Mouse (Mus musculus) MEL (cell line): ENCODE results near the gene Zdhhc24. TPM values are rescaled to one million over a fixed set of nuclear protein-coding genes. Genes with fewer than 3 reads are reported as not detected.
A peak's percentile ranks its signal among the peaks of the same experiment; 100 is the strongest.

Experiments
- DNase-seq: peaks from one replicate; pipeline ENCODE4 v3.0.0; 2011; ENCODE audit warnings: low read depth, low spot score
- H3K27ac ChIP-seq: 2 replicates; pipeline ENCODE4 v1.5.1; 2012; ENCODE audit warnings: low read depth, mild to moderate bottlenecking, control low read depth, low read length, moderate library complexity; ENCODE audit not compliant: control insufficient read depth
- H3K27me3 ChIP-seq, 2 experiments: fragments of 150-350 bp in 1 of 2; sonication (generic) in 1 of 2; 2 replicates each; pipeline ENCODE4 v1.6.1; 2012; ENCODE audit warnings: low read length in 2 of 2, mild to moderate bottlenecking in 2 of 2, improper control_type of control experiment in 1 of 2, moderate library complexity in 1 of 2; ENCODE audit not compliant: insufficient read depth in 2 of 2, control insufficient read depth in 1 of 2
- H3K36me3 ChIP-seq, 2 experiments: 2 replicates each; pipeline ENCODE4 v1.6.1; 2012 to 2014; ENCODE audit warnings: low read length in 2 of 2, improper control_type of control experiment in 1 of 2, inconsistent platforms in 1 of 2, mild to moderate bottlenecking in 1 of 2; ENCODE audit not compliant: insufficient read depth in 2 of 2, control insufficient read depth in 1 of 2
- H3K4me1 ChIP-seq, 2 experiments: fragments of 150-350 bp in 1 of 2; sonication (generic) in 1 of 2; 2 replicates each; pipeline ENCODE4 v1.6.1; 2012; ENCODE audit warnings: low read length in 2 of 2, improper control_type of control experiment in 1 of 2, mild to moderate bottlenecking in 1 of 2; ENCODE audit not compliant: insufficient read depth in 2 of 2, control insufficient read depth in 1 of 2
- H3K4me3 ChIP-seq, 2 experiments: fragments of 150-350 bp in 1 of 2; sonication (generic) in 1 of 2; 2 replicates each; pipeline ENCODE4 v1.5.1; 2012; ENCODE audit warnings: low read depth in 2 of 2, low read length in 2 of 2, mild to moderate bottlenecking in 2 of 2, moderate library complexity in 2 of 2, control low read depth in 1 of 2, improper control_type of control experiment in 1 of 2; ENCODE audit not compliant: control insufficient read depth in 1 of 2, insufficient read depth in 1 of 2
- H3K79me2 ChIP-seq: 2 replicates; pipeline ENCODE4 v1.6.1; 2012; ENCODE audit warnings: mild to moderate bottlenecking, low read length, moderate library complexity; ENCODE audit not compliant: control insufficient read depth, poor library complexity, insufficient read depth
- H3K9ac ChIP-seq: 2 replicates; pipeline ENCODE4 v1.6.1; 2012; ENCODE audit warnings: low read depth, mild to moderate bottlenecking, control low read depth, low read length, moderate library complexity; ENCODE audit not compliant: control insufficient read depth, poor library complexity, severe bottlenecking
- H3K9me3 ChIP-seq: fragments of 150-350 bp; sonication (generic); replicated peaks from 2 replicates; pipeline ENCODE4 v1.6.1; 2012; ENCODE audit warnings: mild to moderate bottlenecking, low read length, improper control_type of control experiment, moderate library complexity; ENCODE audit not compliant: insufficient read depth
- BHLHE40 ChIP-seq: IDR thresholded peaks from 2 replicates; pipeline ENCODE4 v1.6.1; 2012; ENCODE audit warnings: low read depth, mild to moderate bottlenecking, inconsistent platforms, low read length, improper control_type of control experiment, borderline replicate concordance
- CHD1 ChIP-seq: IDR thresholded peaks from 2 replicates; pipeline ENCODE4 v1.6.1; 2012; ENCODE audit warnings: low read depth, mild to moderate bottlenecking, inconsistent platforms, low read length, improper control_type of control experiment
- CTCF ChIP-seq, 3 experiments: IDR thresholded peaks in 2 of 3; conservative IDR thresholded peaks in 1 of 3; 2 replicates each; pipeline ENCODE4 v1.5.1; 2011 to 2012; ENCODE audit warnings: low read length in 3 of 3, low read depth in 2 of 3, mild to moderate bottlenecking in 2 of 3, improper control_type of control experiment in 1 of 3, inconsistent platforms in 1 of 3, mixed read lengths in 1 of 3, moderate library complexity in 1 of 3; ENCODE audit not compliant: control insufficient read depth in 1 of 3, insufficient read depth in 1 of 3, poor library complexity in 1 of 3, severe bottlenecking in 1 of 3
- E2F4 ChIP-seq: IDR thresholded peaks from 2 replicates; pipeline ENCODE4 v1.6.1; 2011; ENCODE audit warnings: low read depth, low read length, improper control_type of control experiment, borderline replicate concordance
- ETS1 ChIP-seq: IDR thresholded peaks from 2 replicates; pipeline ENCODE4 v1.6.1; 2012; ENCODE audit warnings: low read depth, mild to moderate bottlenecking, inconsistent platforms, low read length, improper control_type of control experiment, moderate library complexity
- GABPA ChIP-seq: IDR thresholded peaks from 2 replicates; pipeline ENCODE4 v1.6.1; 2012; ENCODE audit warnings: low read depth, mild to moderate bottlenecking, inconsistent platforms, low read length, improper control_type of control experiment, moderate library complexity
- JUND ChIP-seq: IDR thresholded peaks from 2 replicates; pipeline ENCODE4 v1.6.1; 2011; ENCODE audit warnings: low read depth, mild to moderate bottlenecking, improper control_type of control experiment, low read length
- KAT2A ChIP-seq: conservative IDR thresholded peaks from 2 replicates; pipeline ENCODE4 v1.6.1; 2012; ENCODE audit warnings: low read depth, low read length, improper control_type of control experiment, inconsistent platforms
- MAFK ChIP-seq: IDR thresholded peaks from 2 replicates; pipeline ENCODE4 v1.6.1; 2011; ENCODE audit warnings: low read depth, mild to moderate bottlenecking, low read length, improper control_type of control experiment, borderline replicate concordance
- MAX ChIP-seq: IDR thresholded peaks from 2 replicates; pipeline ENCODE4 v1.6.1; 2011; ENCODE audit warnings: low read length, improper control_type of control experiment
- MAZ ChIP-seq: IDR thresholded peaks from 2 replicates; pipeline ENCODE4 v1.6.1; 2012; ENCODE audit warnings: low read depth, mild to moderate bottlenecking, inconsistent platforms, low read length, improper control_type of control experiment
- MEF2A ChIP-seq: IDR thresholded peaks from 2 replicates; pipeline ENCODE4 v1.6.1; 2014; ENCODE audit warnings: low read depth, mild to moderate bottlenecking, inconsistent platforms, low read length, improper control_type of control experiment; ENCODE audit not compliant: poor library complexity, insufficient replicate concordance, severe bottlenecking; ENCODE audit errors: extremely low read depth
- MXI1 ChIP-seq: IDR thresholded peaks from 2 replicates; pipeline ENCODE4 v1.6.1; 2011; ENCODE audit warnings: mild to moderate bottlenecking, low read depth, low read length, improper control_type of control experiment
- MYC ChIP-seq: IDR thresholded peaks from 2 replicates; pipeline ENCODE4 v1.6.1; 2011; ENCODE audit warnings: low read depth, mild to moderate bottlenecking, low read length, improper control_type of control experiment, moderate library complexity
- NRF1 ChIP-seq: IDR thresholded peaks from 2 replicates; pipeline ENCODE4 v1.6.1; 2014; ENCODE audit warnings: low read depth, mild to moderate bottlenecking, inconsistent platforms, low read length, improper control_type of control experiment, moderate library complexity; ENCODE audit not compliant: poor library complexity, insufficient read depth, severe bottlenecking
- POLR2A ChIP-seq, 2 experiments: IDR thresholded peaks; 2 replicates each; pipeline ENCODE4 v1.6.1; 2011 to 2012; ENCODE audit warnings: low read length in 2 of 2, mild to moderate bottlenecking in 2 of 2, control low read depth in 1 of 2, improper control_type of control experiment in 1 of 2, low read depth in 1 of 2, moderate library complexity in 1 of 2; ENCODE audit not compliant: control insufficient read depth in 1 of 2, insufficient read depth in 1 of 2, poor library complexity in 1 of 2
- POLR2AphosphoS5 ChIP-seq: IDR thresholded peaks from 2 replicates; pipeline ENCODE4 v1.6.1; 2012; ENCODE audit warnings: low read depth, borderline replicate concordance, mild to moderate bottlenecking, inconsistent platforms, low read length, moderate library complexity, mixed read lengths
- RAD21 ChIP-seq: IDR thresholded peaks from 2 replicates; pipeline ENCODE4 v1.6.1; 2011; ENCODE audit warnings: mild to moderate bottlenecking, low read depth, low read length, improper control_type of control experiment
- RCOR1 ChIP-seq: IDR thresholded peaks from 2 replicates; pipeline ENCODE4 v1.6.1; 2012; ENCODE audit warnings: low read depth, mild to moderate bottlenecking, inconsistent platforms, low read length, improper control_type of control experiment
- SMC3 ChIP-seq: IDR thresholded peaks from 2 replicates; pipeline ENCODE4 v1.6.1; 2011; ENCODE audit warnings: low read depth, low read length, improper control_type of control experiment
- TAL1 ChIP-seq: IDR thresholded peaks from 2 replicates; pipeline ENCODE4 v1.6.1; 2012; ENCODE audit warnings: mild to moderate bottlenecking, inconsistent platforms, low read length, moderate library complexity, mixed read lengths
- TCF12 ChIP-seq: IDR thresholded peaks from 2 replicates; pipeline ENCODE4 v1.6.1; 2014; ENCODE audit warnings: low read depth, mild to moderate bottlenecking, inconsistent platforms, low read length, improper control_type of control experiment, moderate library complexity
- UBTF ChIP-seq: IDR thresholded peaks from 2 replicates; pipeline ENCODE4 v1.6.1; 2012; ENCODE audit warnings: low read depth, mild to moderate bottlenecking, inconsistent platforms, low read length, improper control_type of control experiment, moderate library complexity, borderline replicate concordance; ENCODE audit not compliant: insufficient read depth
- USF1 ChIP-seq: IDR thresholded peaks from 2 replicates; pipeline ENCODE4 v1.6.1; 2014; ENCODE audit warnings: low read depth, mild to moderate bottlenecking, inconsistent platforms, low read length, improper control_type of control experiment, moderate library complexity
- USF2 ChIP-seq, 2 experiments: IDR thresholded peaks; 2 replicates each; pipeline ENCODE4 v1.6.1; 2011 to 2012; ENCODE audit warnings: improper control_type of control experiment in 2 of 2, low read length in 2 of 2, borderline replicate concordance in 1 of 2, inconsistent platforms in 1 of 2, low read depth in 1 of 2, mild to moderate bottlenecking in 1 of 2; ENCODE audit not compliant: insufficient read depth in 1 of 2
- ZC3H11A ChIP-seq: IDR thresholded peaks from 2 replicates; pipeline ENCODE4 v1.6.1; 2012; ENCODE audit warnings: low read depth, mild to moderate bottlenecking, inconsistent platforms, low read length, improper control_type of control experiment
- ZKSCAN1 ChIP-seq: IDR thresholded peaks from 2 replicates; pipeline ENCODE4 v1.6.1; 2012; ENCODE audit warnings: low read depth, mild to moderate bottlenecking, inconsistent platforms, low read length, improper control_type of control experiment, moderate library complexity
- ZMIZ1 ChIP-seq: IDR thresholded peaks from 2 replicates; pipeline ENCODE4 v1.6.1; 2012; ENCODE audit warnings: low read depth, mild to moderate bottlenecking, inconsistent platforms, low read length, improper control_type of control experiment, moderate library complexity
- polyA plus RNA-seq, 2 experiments: library from polyadenylated mRNA; stranded (reverse) in 1 of 2; unstranded in 1 of 2; fragments of >175 nt in 1 of 2; fragments of >200 nt in 1 of 2; gene quantifications; 2 replicates each; pipeline versions ENCODE4 v1.2.1 to v1.2.4; 2012; ENCODE audit warnings: low replicate concordance in 2 of 2, low read depth in 1 of 2; ENCODE audit not compliant: insufficient read length in 2 of 2, insufficient read depth in 1 of 2, missing spikeins in 1 of 2
- total RNA-seq: library from RNA; depleted of rRNA; stranded (reverse); fragments of 300-350 nt; gene quantifications from 2 replicates; pipeline ENCODE4 v1.2.3, GENCODE M21; 2012

Gene Zdhhc24
- total and polyA plus RNA-seq, 3 experiments: 15.8 to 21.1 TPM; not detected in 1

GRCm38 (mm10) chr19:4838526-4839140 lies 39.8 kb upstream of the Zdhhc24 start:
- Histone ChIP-seq H3K27ac (no peak overlapping the region), H3K4me1 (peaks cover 17 to 19% of the 10 kb centered on the region in 2 experiments)
- DNase-seq: no peak

DNA sequence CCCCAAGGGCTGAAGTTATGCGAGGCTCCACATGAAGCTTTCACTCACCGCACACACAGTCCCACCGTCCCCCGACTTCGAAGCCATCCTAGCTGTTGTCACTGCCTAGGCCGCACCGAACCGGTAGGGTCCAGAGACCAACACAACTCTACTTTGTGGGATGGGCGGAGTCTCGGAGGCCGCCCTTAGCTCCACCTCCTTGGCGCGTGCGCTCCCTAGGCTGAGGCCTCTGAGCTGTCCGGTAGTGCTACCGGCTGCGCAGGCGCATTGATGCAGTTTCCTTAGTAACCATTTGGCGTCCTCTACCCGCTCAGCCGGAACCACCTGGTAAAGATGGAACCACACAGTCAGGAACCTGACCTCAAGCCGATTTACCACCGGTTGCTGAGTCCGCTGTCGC lies 39.3 kb upstream of the Zdhhc24 start, which contains the start of the genes Ccs and Ccdc87:
Ccs (minus strand) TSS at position 184 of the 400 bp plus-strand sequence.
Ccdc87 (plus strand) TSS at position 218 of the 400 bp plus-strand sequence.
- H3K27me3 ChIP-seq: no peaks in the 10 kb centered on the region
- H3K9ac ChIP-seq: peak within 1 kb of the TSS; percentile 74
- peaks cover 0 to 6% of the 10 kb centered on the region in 2 experiments; a peak in 2 of 4 replicates for H3K36me3 ChIP-seq
- H3K9me3 ChIP-seq: no peaks in the 10 kb centered on the region
- H3K27ac ChIP-seq: no peak within 1 kb of the TSS
- DNase-seq: peak; percentile 98
- peak within 1 kb of the TSS; percentile 77 to 91 for H3K4me3 ChIP-seq
- H3K79me2 ChIP-seq: peaks cover 8% of the 10 kb centered on the region
- peaks cover 17 to 19% of the 10 kb centered on the region in 2 experiments for H3K4me1 ChIP-seq
- no peak for TF ChIP-seq MEF2A
- 0 out of 2 replicates have a peak, but pooled peaks have one; percentile 33 for TF ChIP-seq USF1
- no peak for TF ChIP-seq CHD1
- no peak for TF ChIP-seq TAL1
- TF ChIP-seq POLR2AphosphoS5: no peak
- TF ChIP-seq MAX: peak; percentile 72
- peak; percentile 99 for TF ChIP-seq MXI1
- TF ChIP-seq ETS1: peak; percentile 54; the same call in 1 of the 2 replicates
- no peak; the same call in 1 of the 2 replicates for TF ChIP-seq KAT2A
- no peak for TF ChIP-seq RCOR1
- no peak for TF ChIP-seq JUND
- no peak for TF ChIP-seq BHLHE40
- no peak for TF ChIP-seq MAFK
- no peak for TF ChIP-seq ZC3H11A
- peak; percentile 97 for TF ChIP-seq NRF1
- TF ChIP-seq MYC: 0 out of 2 replicates have a peak, but pooled peaks have one; percentile 29
- no peak for TF ChIP-seq GABPA
- TF ChIP-seq MAZ: no peak
- TF ChIP-seq RAD21: no peak
- no peak for TF ChIP-seq ZMIZ1
- no peak for TF ChIP-seq ZKSCAN1
- TF ChIP-seq SMC3: no peak
- no peak for TF ChIP-seq UBTF
- TF ChIP-seq CTCF (IDR thresholded peaks at IDR 0.05 in 2 of 3, conservative IDR thresholded peaks at IDR 0.05 in 1 of 3; ENCODE audit: control insufficient read depth in 1 of 3, insufficient read depth in 1 of 3, low read depth in 2 of 3, low read length in 3 of 3, poor library complexity in 1 of 3, severe bottlenecking in 1 of 3): no peak
- TF ChIP-seq E2F4: peak; percentile 23; the same call in 1 of the 2 replicates
- peak; percentile 60 to 73 for TF ChIP-seq POLR2A (IDR thresholded peaks at IDR 0.05; ENCODE audit: control insufficient read depth in 1 of 2, insufficient read depth in 1 of 2, low read depth in 1 of 2, low read length in 2 of 2, poor library complexity in 1 of 2)
- TF ChIP-seq USF2 (IDR thresholded peaks at IDR 0.05; ENCODE audit: borderline replicate concordance in 1 of 2, insufficient read depth in 1 of 2, low read depth in 1 of 2, low read length in 2 of 2): no peak
- TF ChIP-seq TCF12: no peak

More at GRCm38 (mm10) chr19:4838526-4839140, 39.8 kb upstream of the Zdhhc24 start:
- no peaks in the 10 kb centered on the region for H3K9me3 ChIP-seq
- TF ChIP-seq CTCF (IDR thresholded peaks at IDR 0.05 in 2 of 3, conservative IDR thresholded peaks at IDR 0.05 in 1 of 3; ENCODE audit: control insufficient read depth in 1 of 3, insufficient read depth in 1 of 3, low read depth in 2 of 3, low read length in 3 of 3, poor library complexity in 1 of 3, severe bottlenecking in 1 of 3) (no peak), MYC (peak; percentile 67; the same call in 1 of the 2 replicates)
- TF ChIP-seq, all 39 proteins: peak for 1
- Histone ChIP-seq H3K4me3 (peak overlapping the region; percentile 77 to 91), H3K9ac (peak overlapping the region; percentile 74), H3K27me3 (no peaks in the 10 kb centered on the region), H3K36me3 (peaks cover 0 to 6% of the 10 kb centered on the region in 2 experiments; a peak in 2 of 4 replicates), H3K79me2 (peaks cover 8% of the 10 kb centered on the region)
